Mouse (Mus musculus) liver, embryonic 14.5 days (tissue): ENCODE data around the gene Prcd.

ENCODE experiments used
- CTCF ChIP-seq: IDR thresholded peaks from 2 replicates; pipeline ENCODE4 v1.5.1; 2016; ENCODE audit warnings: antibody characterized with exemption, low read depth, control low read depth
- EP300 ChIP-seq: IDR thresholded peaks from 2 replicates; pipeline ENCODE4 v1.6.1; 2016; ENCODE audit warnings: antibody characterized with exemption, low read depth

DNA sequence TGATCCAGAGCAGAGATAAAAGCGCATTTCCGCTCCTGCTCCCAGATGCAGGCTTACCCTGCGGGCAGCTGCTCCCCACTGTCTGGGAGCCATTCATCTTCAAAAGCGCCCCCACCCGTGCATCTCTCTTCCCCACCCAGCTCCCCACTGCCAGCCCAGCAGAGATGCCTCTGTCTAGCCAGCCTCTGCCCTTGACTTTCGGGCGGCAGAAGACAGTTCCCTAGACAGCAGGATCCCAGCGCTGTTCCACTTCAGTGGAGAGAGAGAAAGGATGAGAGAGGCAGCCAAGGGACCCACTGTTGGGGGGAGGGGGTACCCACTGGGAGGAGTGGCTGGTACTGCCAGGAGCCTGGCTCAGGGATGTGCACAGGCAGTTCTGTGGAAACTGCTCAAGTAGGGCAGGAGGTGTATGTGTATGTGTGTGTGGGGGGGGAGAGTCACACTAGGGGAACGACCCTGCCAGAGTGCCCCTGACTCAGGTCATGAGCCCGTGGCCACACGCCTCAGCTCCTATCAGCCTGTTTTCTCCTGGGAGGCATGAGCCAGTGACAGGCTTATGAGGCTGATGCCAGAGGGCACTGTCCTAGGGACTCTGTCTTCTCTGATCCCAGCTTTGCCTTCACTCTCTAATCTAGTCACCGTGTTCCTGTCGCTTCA is 8.1 kb downstream of the Prcd start:
- TF ChIP-seq CTCF, result no peak
- no peak for TF ChIP-seq EP300
